Mouse (Mus musculus) G1E-ER4 (cell line): Measurements from ENCODE around the gene Bms1. TPM values are rescaled to one million over a fixed set of nuclear protein-coding genes. Genes with fewer than 3 reads are reported as not detected.

ENCODE experiments used
- GATA1 ChIP-seq: IDR thresholded peaks from one replicate; pipeline ENCODE4 v1.8.0; 2012; ENCODE audit warnings: low read length, inconsistent platforms
- polyA plus RNA-seq: library from polyadenylated mRNA; stranded (reverse); fragments of >175 nt; gene quantifications from 2 replicates; pipeline ENCODE4 v1.2.3, GENCODE M21; 2012

Bms1 gene
- polyA plus RNA-seq = 94.0 and 117 TPM in 2 replicates

- TF ChIP-seq GATA1 = no peak
Observed at GRCm38 (mm10) chr6:118419050-118419920, at the start of gene Bms1. Bms1 (minus strand) TSS chr6:118419474.

- TF ChIP-seq GATA1 = no peak
Observed at GRCm38 (mm10) chr6:118462069-118462705, 42.9 kb upstream of the Bms1 start.

GRCm38 (mm10) chr6:118457726-118458125 lies 38.5 kb upstream of the Bms1 start:
- no peak for TF ChIP-seq GATA1

- no peak for TF ChIP-seq GATA1
Observed at GRCm38 (mm10) chr6:118455042-118455631, 35.9 kb upstream of the Bms1 start, which contains the start of gene Zfp248. Zfp248 (minus strand) TSS chr6:118455528.

GRCm38 (mm10) chr6:118454452-118454851 lies 35.2 kb upstream of the Bms1 start:
- TF ChIP-seq GATA1 = no peak

GRCm38 (mm10) chr6:118431502-118431901 lies 12.2 kb upstream of the Bms1 start:
- no peak for TF ChIP-seq GATA1

GRCm38 (mm10) chr6:118426666-118427065 lies 7.4 kb upstream of the Bms1 start:
- TF ChIP-seq GATA1 = no peak

- TF ChIP-seq GATA1 = no peak
Observed at GRCm38 (mm10) chr6:118410428-118410827, 8.8 kb downstream of the Bms1 start.

- no peak for TF ChIP-seq GATA1
Observed at GRCm38 (mm10) chr6:118408510-118408909, 10.8 kb downstream of the Bms1 start.

GRCm38 (mm10) chr6:118406421-118406820 lies 12.9 kb downstream of the Bms1 start:
- no peak for TF ChIP-seq GATA1

- TF ChIP-seq GATA1 = no peak
Observed at GRCm38 (mm10) chr6:118390746-118391145, 28.5 kb downstream of the Bms1 start.

- TF ChIP-seq GATA1 = no peak
Observed at GRCm38 (mm10) chr6:118385962-118386361, 33.3 kb downstream of the Bms1 start.

- no peak for TF ChIP-seq GATA1
Observed at GRCm38 (mm10) chr6:118381234-118381633, 38.0 kb downstream of the Bms1 start.

GRCm38 (mm10) chr6:118380630-118381029 lies 38.6 kb downstream of the Bms1 start:
- no peak for TF ChIP-seq GATA1

GRCm38 (mm10) chr6:118379451-118380167 lies 39.7 kb downstream of the Bms1 start:
- TF ChIP-seq GATA1 = no peak

- no peak for TF ChIP-seq GATA1
Observed at GRCm38 (mm10) chr6:118377611-118378010, 41.7 kb downstream of the Bms1 start.

GRCm38 (mm10) chr6:118376023-118376422 lies 43.3 kb downstream of the Bms1 start:
- TF ChIP-seq GATA1 = no peak
